ENCODE assay signal across 17 mouse cellular contexts in genomic region chr5:24636987-24637386, GRCm38 (mm10). TPM values are rescaled to one million over a fixed set of nuclear protein-coding genes. Genes with fewer than 3 reads are reported as not detected.
DNase-seq lines count a peak whose midpoint lies in the region; ATAC-seq and TF ChIP-seq lines count a peak whose summit lies in the region.
"Had no signal": no experiment of that assay in that cellular context is flagged by ENCODE, and none has a peak within 500 bp of the region (broad histone marks: within the 10 kb centered on the region; RNA-seq: fewer than 3 reads in every experiment).

No protein-coding gene starts in this region.

- H3K9me3 ChIP-seq in heart, postnatal 0 days (replicated peaks; ENCODE audit: control insufficient read depth, low read length) = no peaks in the 10 kb centered on the region
- no peaks in the 10 kb centered on the region for H3K9me3 ChIP-seq in midbrain, embryonic 11.5 days (ENCODE audit: control insufficient read depth, low read length)
- H3K9me3 ChIP-seq in midbrain, embryonic 16.5 days (replicated peaks; ENCODE audit: control insufficient read depth, low read length, poor library complexity, severe bottlenecking) = no peaks in the 10 kb centered on the region
- no peaks in the 10 kb centered on the region for H3K9me3 ChIP-seq in limb, embryonic 10.5 days (replicated peaks)
- H3K9me3 ChIP-seq: hindbrain, embryonic 15.5 days; limb, embryonic 13.5 days; liver, embryonic 15.5 days; midbrain, embryonic 13.5 days; neural tube, embryonic 12.5 days had no signal

- H3K4me1 ChIP-seq in heart, postnatal 0 days (ENCODE audit: control insufficient read depth, insufficient read depth) = no peaks in the 10 kb centered on the region
- H3K4me1 ChIP-seq in midbrain, embryonic 11.5 days (ENCODE audit: control insufficient read depth, insufficient read depth, low read length) = peaks cover 3% of the 10 kb centered on the region; the same call in 1 of the 2 replicates
- H3K4me1 ChIP-seq in midbrain, embryonic 16.5 days (ENCODE audit: control insufficient read depth, insufficient read depth, low read length) = peaks cover 13% of the 10 kb centered on the region
- H3K4me1 ChIP-seq in cortical plate, adult 2 months (ENCODE audit: control insufficient read depth, insufficient read depth, low read length) = no peaks in the 10 kb centered on the region
- H3K4me1 ChIP-seq in limb, embryonic 10.5 days = peaks cover 7% of the 10 kb centered on the region
- H3K4me1 ChIP-seq: hindbrain, embryonic 15.5 days; limb, embryonic 13.5 days; liver, embryonic 15.5 days had no signal

- no peak for TF ChIP-seq POLR2A in cortical plate, adult 2 months (IDR thresholded peaks at IDR 0.05; ENCODE audit: extremely low read depth, insufficient read depth, low read length)

- H3K36me3 ChIP-seq in heart, postnatal 0 days (replicated peaks; ENCODE audit: control insufficient read depth, insufficient read depth, low read length) = no peaks in the 10 kb centered on the region
- no peaks in the 10 kb centered on the region for H3K36me3 ChIP-seq in midbrain, embryonic 11.5 days (ENCODE audit: control insufficient read depth, insufficient read depth, low read length)
- H3K36me3 ChIP-seq in midbrain, embryonic 16.5 days (ENCODE audit: control insufficient read depth, insufficient read depth, low read length) = no peaks in the 10 kb centered on the region
- no peaks in the 10 kb centered on the region for H3K36me3 ChIP-seq in limb, embryonic 10.5 days
- H3K36me3 ChIP-seq: hindbrain, embryonic 15.5 days; limb, embryonic 13.5 days; liver, embryonic 15.5 days; midbrain, embryonic 13.5 days; neural tube, embryonic 12.5 days had no signal

- H3K27me3 ChIP-seq in heart, postnatal 0 days (ENCODE audit: control insufficient read depth, insufficient read depth, low read length) = 0 out of 2 replicates have a peak, but pooled peaks cover 4% of the 10 kb centered on the region
- no peaks in the 10 kb centered on the region for H3K27me3 ChIP-seq in midbrain, embryonic 11.5 days (ENCODE audit: control insufficient read depth, insufficient read depth, low read length)
- H3K27me3 ChIP-seq in midbrain, embryonic 16.5 days (ENCODE audit: control insufficient read depth, insufficient read depth, low read depth, low read length) = no peaks in the 10 kb centered on the region
- 0 out of 2 replicates have a peak, but pooled peaks cover 4% of the 10 kb centered on the region for H3K27me3 ChIP-seq in limb, embryonic 10.5 days (ENCODE audit: low read depth, poor library complexity, severe bottlenecking)
- H3K27me3 ChIP-seq: hindbrain, embryonic 15.5 days; limb, embryonic 13.5 days; liver, embryonic 15.5 days; midbrain, embryonic 13.5 days; neural tube, embryonic 12.5 days had no signal

- no peak overlapping the region for H3K4me3 ChIP-seq in heart, postnatal 0 days (ENCODE audit: low read depth, low read length)
- no peak overlapping the region for H3K4me3 ChIP-seq in midbrain, embryonic 11.5 days (ENCODE audit: low read depth, low read length)
- no peak overlapping the region for H3K4me3 ChIP-seq in midbrain, embryonic 16.5 days (ENCODE audit: low read depth, low read length)
- H3K4me3 ChIP-seq in cortical plate, adult 2 months (ENCODE audit: insufficient read depth, low read length) = no peak overlapping the region
- no peak overlapping the region for H3K4me3 ChIP-seq in limb, embryonic 10.5 days
- H3K4me3 ChIP-seq: hindbrain, embryonic 15.5 days; limb, embryonic 13.5 days; liver, embryonic 15.5 days; midbrain, embryonic 13.5 days; neural tube, embryonic 12.5 days had no signal

- no peak overlapping the region for H3K4me2 ChIP-seq in heart, postnatal 0 days (ENCODE audit: low read depth, low read length)
- H3K4me2 ChIP-seq in midbrain, embryonic 11.5 days = no peak overlapping the region
- no peak overlapping the region for H3K4me2 ChIP-seq in midbrain, embryonic 16.5 days (ENCODE audit: low read length)
- H3K4me2 ChIP-seq: hindbrain, embryonic 15.5 days; limb, embryonic 13.5 days; liver, embryonic 15.5 days; midbrain, embryonic 13.5 days; neural tube, embryonic 12.5 days had no signal

- H3K9ac ChIP-seq in heart, postnatal 0 days (replicated peaks; ENCODE audit: low read depth, low read length) = no peak overlapping the region
- no peak overlapping the region for H3K9ac ChIP-seq in midbrain, embryonic 11.5 days (ENCODE audit: low read length)
- no peak overlapping the region for H3K9ac ChIP-seq in midbrain, embryonic 16.5 days (ENCODE audit: low read depth, low read length)
- H3K9ac ChIP-seq: hindbrain, embryonic 15.5 days; limb, embryonic 13.5 days; liver, embryonic 15.5 days; midbrain, embryonic 13.5 days; neural tube, embryonic 12.5 days had no signal

- 71% methylated on average over 4 of the region's 4 CpGs for WGBS in heart, postnatal 0 days
- WGBS in midbrain, embryonic 11.5 days = 80% methylated on average over 4 of the region's 4 CpGs
- 79% methylated on average over 4 of the region's 4 CpGs for WGBS in midbrain, embryonic 16.5 days
- 86% methylated on average over 4 of the region's 4 CpGs for WGBS in limb, embryonic 10.5 days

- peak; percentile 36 for TF ChIP-seq CTCF in heart, postnatal 0 days (IDR thresholded peaks at IDR 0.05; ENCODE audit: low read depth)
- TF ChIP-seq CTCF in cortical plate, adult 2 months (IDR thresholded peaks at IDR 0.05; ENCODE audit: extremely low read depth, insufficient read depth, low read length) = peak; percentile 36; the same call in 1 of the 2 replicates

- H3K27ac ChIP-seq in heart, postnatal 0 days (ENCODE audit: low read depth) = no peak overlapping the region
- no peak overlapping the region for H3K27ac ChIP-seq in midbrain, embryonic 11.5 days (ENCODE audit: low read depth, low read length)
- no peak overlapping the region for H3K27ac ChIP-seq in midbrain, embryonic 16.5 days (ENCODE audit: low read length)
- no peak overlapping the region for H3K27ac ChIP-seq in cortical plate, adult 2 months (ENCODE audit: insufficient read depth, low read length)
- no peak overlapping the region for H3K27ac ChIP-seq in limb, embryonic 10.5 days
- H3K27ac ChIP-seq: hindbrain, embryonic 15.5 days; limb, embryonic 13.5 days; liver, embryonic 15.5 days; midbrain, embryonic 13.5 days; neural tube, embryonic 12.5 days had no signal

- DNase-seq in cerebellum, postnatal 4 days (ENCODE audit: low spot score in 2 of 2) = no peak
- DNase-seq in heart, postnatal 0 days (ENCODE audit: low spot score) = no peak
- DNase-seq in heart, postnatal 14 days = no peak
- DNase-seq in midbrain, embryonic 11.5 days (ENCODE audit: low spot score, missing footprints) = peak; percentile 73
- DNase-seq in limb, embryonic 10.5 days (ENCODE audit: low spot score) = no peak
- DNase-seq: heart, postnatal 10 days; kidney, adult 8-10 months; lung, postnatal 4 days had no signal

- TF ChIP-seq EP300 in heart, postnatal 0 days (IDR thresholded peaks at IDR 0.05; ENCODE audit: low read depth) = no peak

- peak; percentile 52; the same call in 1 of the 2 replicates for ATAC-seq in cerebellum, adult (ENCODE audit: insufficient number of reproducible peaks, low FRiP score, low TSS enrichment)
- ATAC-seq in heart, postnatal 0 days (ENCODE audit: insufficient read depth, low read depth) = no peak
- no peak for ATAC-seq in midbrain, embryonic 11.5 days (ENCODE audit: low FRiP score)
- ATAC-seq in midbrain, embryonic 16.5 days = no peak
- ATAC-seq: forebrain, embryonic 14.5 days; midbrain, embryonic 13.5 days had no signal

- intact Hi-C loops in heart, postnatal 14 days (cut with DNase I) = no loop called here

RNA-seq across cellular contexts. Expression of gene Smarcd3, which starts 12.8 kb away (rescaled TPM):
- 79.2 and 98.4 TPM in 2 replicates for total RNA-seq in heart, postnatal 0 days (2014; rRNA removed; ENCODE audit: low replicate concordance)
- 33.9 and 36.9 TPM in 2 replicates for polyA plus RNA-seq in heart, postnatal 0 days (2015; fragmentation: Nextera tagmentation; extraction: Ambion mirVana)
- 10 to 100 TPM; 59.2 to 60.7 TPM for total RNA-seq in heart, postnatal 14 days (2021)
- polyA plus RNA-seq in midbrain, embryonic 11.5 days (2014; fragmentation: Nextera tagmentation; extraction: Ambion mirVana) = 56.8 and 60.2 TPM in 2 replicates
- polyA plus RNA-seq in midbrain, embryonic 16.5 days (2015; fragmentation: Nextera tagmentation; extraction: Ambion mirVana) = 173 and 192 TPM in 2 replicates
- polyA plus RNA-seq in cortical plate, adult 2 months (2012; rRNA removed) = 97.8 and 97.9 TPM in 2 replicates
- 21.5 and 34.3 TPM in 2 replicates for polyA plus RNA-seq in limb, embryonic 10.5 days (2016; fragmentation: Nextera tagmentation; extraction: Ambion mirVana)

RNA-seq across cellular contexts. Expression of gene Nub1, which starts 48.3 kb away (rescaled TPM):
- total RNA-seq in heart, postnatal 0 days (2014; rRNA removed; ENCODE audit: low replicate concordance) = 20.4 and 25.6 TPM in 2 replicates
- polyA plus RNA-seq in heart, postnatal 0 days (2015; fragmentation: Nextera tagmentation; extraction: Ambion mirVana) = 19.5 and 21.3 TPM in 2 replicates
- total RNA-seq in heart, postnatal 14 days (2021) = 10 to 100 TPM; 28.5 to 31.1 TPM
- polyA plus RNA-seq in midbrain, embryonic 11.5 days (2014; fragmentation: Nextera tagmentation; extraction: Ambion mirVana) = 36.8 and 38.8 TPM in 2 replicates
- polyA plus RNA-seq in midbrain, embryonic 16.5 days (2015; fragmentation: Nextera tagmentation; extraction: Ambion mirVana) = 48.6 and 49.8 TPM in 2 replicates
- polyA plus RNA-seq in cortical plate, adult 2 months (2012; rRNA removed) = 76.6 and 81.2 TPM in 2 replicates
- 23.7 and 26.9 TPM in 2 replicates for polyA plus RNA-seq in limb, embryonic 10.5 days (2016; fragmentation: Nextera tagmentation; extraction: Ambion mirVana)

RNA-seq across cellular contexts. Expression of gene Chpf2, which starts 50.4 kb away (rescaled TPM):
- 34.9 and 64.4 TPM in 2 replicates for total RNA-seq in heart, postnatal 0 days (2014; rRNA removed; ENCODE audit: low replicate concordance)
- 10.5 and 13.2 TPM in 2 replicates for polyA plus RNA-seq in heart, postnatal 0 days (2015; fragmentation: Nextera tagmentation; extraction: Ambion mirVana)
- 10 to 100 TPM; 12.4 to 14.3 TPM for total RNA-seq in heart, postnatal 14 days (2021)
- 7.2 and 9.6 TPM in 2 replicates for polyA plus RNA-seq in midbrain, embryonic 11.5 days (2014; fragmentation: Nextera tagmentation; extraction: Ambion mirVana)
- 16.6 and 23.3 TPM in 2 replicates for polyA plus RNA-seq in midbrain, embryonic 16.5 days (2015; fragmentation: Nextera tagmentation; extraction: Ambion mirVana)
- 55.1 and 62.2 TPM in 2 replicates for polyA plus RNA-seq in cortical plate, adult 2 months (2012; rRNA removed)
- polyA plus RNA-seq in limb, embryonic 10.5 days (2016; fragmentation: Nextera tagmentation; extraction: Ambion mirVana) = 15.1 and 19.0 TPM in 2 replicates

RNA-seq across cellular contexts. Expression of gene Abcf2, which starts 59.7 kb away (rescaled TPM):
- 53.7 and 56.0 TPM in 2 replicates for total RNA-seq in heart, postnatal 0 days (2014; rRNA removed; ENCODE audit: low replicate concordance)
- polyA plus RNA-seq in heart, postnatal 0 days (2015; fragmentation: Nextera tagmentation; extraction: Ambion mirVana) = 46.0 and 49.6 TPM in 2 replicates
- 10 to 100 TPM; 44.0 to 45.7 TPM for total RNA-seq in heart, postnatal 14 days (2021)
- 143 and 147 TPM in 2 replicates for polyA plus RNA-seq in midbrain, embryonic 11.5 days (2014; fragmentation: Nextera tagmentation; extraction: Ambion mirVana)
- 78.0 and 85.0 TPM in 2 replicates for polyA plus RNA-seq in midbrain, embryonic 16.5 days (2015; fragmentation: Nextera tagmentation; extraction: Ambion mirVana)
- 83.6 and 87.1 TPM in 2 replicates for polyA plus RNA-seq in cortical plate, adult 2 months (2012; rRNA removed)
- polyA plus RNA-seq in limb, embryonic 10.5 days (2016; fragmentation: Nextera tagmentation; extraction: Ambion mirVana) = 177 and 197 TPM in 2 replicates
